Mouse (Mus musculus) liver, embryonic 16.5 days (tissue): Measurements from ENCODE around the gene Dirc2. TPM values are rescaled to one million over a fixed set of nuclear protein-coding genes. Genes with fewer than 3 reads are reported as not detected.

Experiments
- ATAC-seq: fragments of 200-750 bp; cut with Nextera tagmentation; 2 replicates; pipeline ENCODE4 v1.8.0; 2017; ENCODE audit warnings: low read depth, mild to moderate bottlenecking, moderate number of reproducible peaks, moderate library complexity
- H3K27ac ChIP-seq: fragments of 300-500 bp; sonication (generic); 2 replicates; pipeline ENCODE4 v1.5.1; 2014; ENCODE audit warnings: mild to moderate bottlenecking, low read length
- H3K27me3 ChIP-seq: fragments of 300-500 bp; sonication (generic); 2 replicates; pipeline ENCODE4 v1.6.1; 2014; ENCODE audit warnings: low read depth, low read length, mixed read lengths; ENCODE audit not compliant: control insufficient read depth, insufficient read depth
- H3K36me3 ChIP-seq: fragments of 300-500 bp; sonication (generic); 2 replicates; pipeline ENCODE4 v1.6.1; 2014; ENCODE audit warnings: mild to moderate bottlenecking; ENCODE audit not compliant: control insufficient read depth, insufficient read depth
- H3K4me1 ChIP-seq: fragments of 300-500 bp; sonication (generic); 2 replicates; pipeline ENCODE4 v1.6.1; 2014; ENCODE audit warnings: low read depth, low read length, mixed read lengths; ENCODE audit not compliant: control insufficient read depth
- H3K4me2 ChIP-seq: fragments of 300-500 bp; sonication (generic); 2 replicates; pipeline ENCODE4 v1.6.1; 2014; ENCODE audit warnings: low read depth, low read length, mixed read lengths
- H3K4me3 ChIP-seq: fragments of 300-500 bp; sonication (generic); 2 replicates; pipeline ENCODE4 v1.5.1; 2014; ENCODE audit warnings: low read depth, mild to moderate bottlenecking, low read length
- H3K9ac ChIP-seq: fragments of 300-500 bp; sonication (generic); 2 replicates; pipeline ENCODE4 v1.6.1; 2014; ENCODE audit warnings: low read depth, low read length
- H3K9me3 ChIP-seq: fragments of 300-500 bp; sonication (generic); replicated peaks from 2 replicates; pipeline ENCODE4 v1.6.1; 2016; ENCODE audit warnings: low read length; ENCODE audit not compliant: control insufficient read depth
- WGBS: fragments of 180-500 bp; shearing (Covaris S2); extraction: QIAGEN DNeasy Blood & Tissue Kit; methylation state at CpG from one replicate; pipeline ENCODE4 v1.1.7; 2014; ENCODE audit not compliant: insufficient replicate concordance; 5-methylcytosine and 5-hydroxymethylcytosine counted together
- polyA plus RNA-seq: library from polyadenylated mRNA; unstranded; fragments of >200 nt; fragmentation: Nextera tagmentation; extraction: Ambion mirVana; gene quantifications from 2 replicates; pipeline ENCODE4 v1.2.1, GENCODE M21; 2015

The Dirc2 gene
- polyA plus RNA-seq, 1 experiment from 2014 or later, result 4.4 TPM

DNA sequence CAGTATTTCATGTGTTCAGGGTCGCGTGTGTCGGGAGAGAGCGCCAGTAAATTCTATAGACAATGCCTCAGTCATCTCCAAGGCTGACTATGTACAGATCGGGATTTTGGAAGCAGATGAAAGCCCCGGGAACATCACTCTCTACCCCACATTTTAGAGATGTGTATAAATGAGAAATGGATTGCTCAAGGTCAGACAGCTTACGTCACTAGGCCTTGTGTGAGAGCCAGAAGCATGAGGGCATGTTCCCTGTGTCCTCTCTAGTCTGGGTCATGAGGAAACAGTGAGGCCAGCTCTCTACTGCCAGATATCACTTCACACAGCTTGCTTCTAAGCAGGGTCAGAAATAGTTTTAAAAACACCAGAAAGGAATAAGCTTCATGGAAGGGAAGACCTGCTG, 77.5 kb downstream of the Dirc2 start:
- H3K4me3 ChIP-seq, result no peak overlapping the region
- no peaks in the 10 kb centered on the region for H3K27me3 ChIP-seq
- H3K27ac ChIP-seq, result no peak overlapping the region
- WGBS, result 82% methylated on average over 7 of the region's 7 CpGs
- no peaks in the 10 kb centered on the region for H3K4me1 ChIP-seq
- no peak overlapping the region for H3K9ac ChIP-seq
- ATAC-seq, result no peak
- no peaks in the 10 kb centered on the region for H3K9me3 ChIP-seq
- no peak overlapping the region for H3K4me2 ChIP-seq
- H3K36me3 ChIP-seq, result no peaks in the 10 kb centered on the region

DNA sequence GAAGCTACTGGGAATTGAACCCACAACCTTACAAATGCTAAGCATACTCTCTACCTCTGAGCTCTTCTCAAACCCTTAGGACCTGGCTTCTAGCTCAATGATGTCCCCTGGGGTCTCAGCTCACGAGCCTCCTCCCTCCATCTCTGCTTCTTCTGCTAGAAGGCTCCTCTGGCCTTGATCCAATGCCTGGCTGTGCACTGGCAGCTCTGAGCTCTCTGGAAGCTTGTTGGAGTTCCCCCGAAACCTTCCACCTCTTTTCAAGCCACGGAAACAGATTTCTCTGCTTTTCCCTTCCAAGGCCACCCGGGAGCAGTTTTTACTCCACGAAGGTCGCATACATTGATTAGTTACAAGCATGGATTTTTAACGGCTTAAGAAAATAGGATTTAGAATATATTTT, 82.7 kb downstream of the Dirc2 start:
- no peak overlapping the region for H3K4me2 ChIP-seq
- no peak overlapping the region for H3K9ac ChIP-seq
- ATAC-seq, result no peak
- no peaks in the 10 kb centered on the region for H3K9me3 ChIP-seq
- no peak overlapping the region for H3K4me3 ChIP-seq
- H3K4me1 ChIP-seq, result no peaks in the 10 kb centered on the region
- H3K27ac ChIP-seq, result no peak overlapping the region
- no peaks in the 10 kb centered on the region for H3K36me3 ChIP-seq
- WGBS, result 68% methylated on average over 7 of the region's 7 CpGs
- peaks cover 2% of the 10 kb centered on the region; the same call in 1 of the 2 replicates for H3K27me3 ChIP-seq

DNA sequence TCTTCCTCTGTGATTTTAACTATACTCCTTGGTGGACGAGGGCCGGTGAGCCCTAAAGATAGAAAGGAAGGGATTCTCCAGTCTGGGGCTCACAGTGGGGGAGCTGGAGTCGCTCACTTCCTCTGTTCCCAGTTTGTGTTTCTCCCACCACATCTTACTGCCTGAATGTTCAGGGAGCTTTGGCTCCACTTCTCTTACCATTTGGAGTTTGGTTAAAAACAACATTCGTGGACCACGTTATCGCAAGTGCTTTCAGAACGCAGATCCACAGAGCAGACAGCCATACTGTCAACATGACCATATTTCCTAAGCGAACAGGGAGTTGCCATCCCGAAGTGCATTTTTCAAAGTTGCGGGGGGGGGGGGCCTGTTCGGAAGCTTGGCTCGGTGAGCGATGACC, 84.1 kb downstream of the Dirc2 start:
- no peak overlapping the region for H3K4me3 ChIP-seq
- H3K9me3 ChIP-seq, result no peaks in the 10 kb centered on the region
- no peak overlapping the region for H3K9ac ChIP-seq
- peaks cover 2% of the 10 kb centered on the region; the same call in 1 of the 2 replicates for H3K27me3 ChIP-seq
- ATAC-seq, result no peak
- H3K4me2 ChIP-seq, result no peak overlapping the region
- no peak overlapping the region for H3K27ac ChIP-seq
- no peaks in the 10 kb centered on the region for H3K36me3 ChIP-seq
- WGBS, result 73% methylated on average over 13 of the region's 13 CpGs
- H3K4me1 ChIP-seq, result no peaks in the 10 kb centered on the region

DNA sequence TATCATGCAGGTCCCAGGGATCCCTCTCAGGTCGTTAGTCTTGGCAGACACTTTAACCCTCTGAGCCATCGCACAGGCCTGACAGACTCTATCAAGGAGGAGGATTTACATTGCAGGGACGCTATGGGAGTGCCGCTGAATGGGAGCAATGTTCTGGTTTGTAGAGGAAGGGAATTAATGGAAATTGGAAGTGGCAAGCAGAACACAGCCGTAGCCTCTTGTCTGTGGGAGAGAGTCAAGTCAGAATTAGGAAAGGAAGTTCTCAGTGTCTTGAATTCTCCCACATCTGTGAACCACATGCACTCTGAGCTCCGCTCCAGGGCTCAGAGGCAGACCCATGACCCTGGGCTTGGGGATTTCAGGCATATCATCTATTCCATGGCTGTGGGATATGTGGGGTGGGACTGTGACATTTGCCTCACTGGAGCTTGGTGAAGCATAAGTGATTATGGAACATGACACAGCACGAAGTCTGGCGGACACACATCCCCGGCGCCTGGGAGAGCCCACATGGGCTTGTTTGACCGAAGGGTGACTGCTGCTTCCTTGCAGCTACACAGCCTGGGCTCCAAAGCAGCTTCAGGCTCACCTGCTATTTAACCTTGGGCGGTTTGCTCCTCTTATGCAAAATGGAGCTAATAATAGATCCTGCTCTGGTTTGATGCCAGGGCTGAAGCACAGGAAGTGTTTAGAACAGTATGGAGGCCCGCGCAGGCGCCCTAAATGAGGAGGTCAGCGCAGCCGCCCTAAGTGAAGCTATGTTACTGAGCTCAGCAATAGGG, 87.6 kb downstream of the Dirc2 start:
- Histone ChIP-seq H3K27ac (no peak overlapping the region), H3K4me2 (no peak overlapping the region), H3K9ac (no peak overlapping the region), H3K4me1 (no peaks in the 10 kb centered on the region; the same call in 1 of the 2 replicates), H3K36me3 (no peaks in the 10 kb centered on the region), H3K4me3 (no peak overlapping the region), H3K9me3 (no peaks in the 10 kb centered on the region), H3K27me3 (peaks cover 2% of the 10 kb centered on the region; the same call in 1 of the 2 replicates)
- no peak for ATAC-seq
- WGBS, result 68% methylated on average over 17 of the region's 17 CpGs

DNA sequence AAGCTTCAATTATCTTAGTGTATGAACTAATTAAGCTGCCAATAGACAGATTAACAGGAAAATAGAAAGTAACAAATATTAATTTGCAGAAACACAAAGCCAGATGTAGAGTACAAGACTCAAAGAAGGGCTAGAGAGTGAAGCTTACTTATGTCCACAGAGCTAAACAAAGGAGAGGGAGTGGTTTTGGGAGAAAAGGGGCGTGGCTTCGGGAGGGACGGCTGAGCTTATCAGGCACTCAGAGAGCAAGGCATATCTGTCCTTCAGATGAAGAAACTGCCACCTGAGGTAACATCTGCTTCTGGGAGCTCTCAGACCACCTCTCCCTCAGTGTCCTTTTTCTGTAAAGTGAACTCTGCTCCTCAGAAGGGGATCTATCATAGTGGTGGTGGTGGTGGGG, 90.7 kb downstream of the Dirc2 start:
- Histone ChIP-seq H3K27me3 (peaks cover 2% of the 10 kb centered on the region; the same call in 1 of the 2 replicates), H3K4me2 (no peak overlapping the region), H3K4me3 (no peak overlapping the region), H3K27ac (no peak overlapping the region), H3K4me1 (no peaks in the 10 kb centered on the region; the same call in 1 of the 2 replicates), H3K36me3 (no peaks in the 10 kb centered on the region), H3K9me3 (no peaks in the 10 kb centered on the region), H3K9ac (no peak overlapping the region)
- 3% methylated on average over 3 of the region's 3 CpGs for WGBS
- ATAC-seq, result no peak

DNA sequence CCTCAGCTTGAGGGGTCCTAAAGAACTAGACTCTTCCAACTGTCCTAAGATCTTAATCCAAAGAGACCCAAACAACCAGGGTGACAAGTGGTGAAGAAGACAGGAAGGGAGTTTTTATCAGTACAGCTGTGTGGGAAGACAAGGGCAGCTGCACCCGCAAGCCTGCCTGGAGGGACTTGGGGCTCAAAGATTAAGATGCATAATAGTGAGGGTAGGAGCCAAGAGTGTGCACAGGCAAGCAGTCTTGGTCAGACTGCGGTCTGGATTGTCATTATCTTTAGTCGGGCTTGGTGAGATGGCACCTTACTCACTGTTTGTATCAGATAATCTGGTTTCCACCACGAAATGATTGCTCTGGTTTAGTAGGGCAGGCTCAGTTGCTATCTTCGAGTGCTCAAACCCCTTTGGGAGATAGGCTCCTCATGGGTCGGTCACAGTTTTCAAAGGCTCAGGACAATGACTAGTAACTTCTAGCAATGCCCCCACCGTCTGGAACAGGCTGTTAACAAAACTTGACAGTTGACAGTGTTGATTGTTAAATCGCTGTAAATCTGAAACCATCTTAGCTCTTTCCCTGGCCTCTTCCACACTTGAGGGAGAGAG, 91.5 kb downstream of the Dirc2 start:
- Histone ChIP-seq H3K4me3 (no peak overlapping the region), H3K9ac (no peak overlapping the region), H3K4me2 (no peak overlapping the region), H3K27me3 (peaks cover 2% of the 10 kb centered on the region; the same call in 1 of the 2 replicates), H3K4me1 (no peaks in the 10 kb centered on the region; the same call in 1 of the 2 replicates), H3K27ac (no peak overlapping the region), H3K36me3 (no peaks in the 10 kb centered on the region), H3K9me3 (no peaks in the 10 kb centered on the region)
- ATAC-seq, result peak; percentile 64
- 16% methylated on average over 8 of the region's 8 CpGs for WGBS

DNA sequence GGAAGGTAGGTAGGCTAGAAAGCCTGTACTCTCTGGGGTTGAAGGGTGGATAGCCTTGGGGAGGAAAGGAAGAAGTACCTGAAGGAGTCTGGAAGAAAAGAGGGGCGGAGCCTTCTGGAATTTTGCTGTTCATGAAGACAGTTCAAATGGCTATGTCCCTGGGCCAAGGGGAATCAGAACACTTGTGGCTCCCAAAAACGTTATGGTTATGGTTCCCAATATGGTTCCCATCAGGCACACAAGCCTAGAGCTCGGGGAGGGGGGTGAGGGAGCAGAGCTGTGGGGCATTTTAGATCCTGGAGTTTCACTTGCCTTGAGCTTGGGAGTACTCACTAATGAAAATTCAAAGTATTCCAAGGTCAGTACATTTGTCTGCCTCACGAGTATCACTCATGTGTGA, 104.3 kb downstream of the Dirc2 start:
- Histone ChIP-seq H3K4me2 (no peak overlapping the region), H3K9me3 (no peaks in the 10 kb centered on the region), H3K27ac (no peak overlapping the region), H3K9ac (no peak overlapping the region), H3K4me3 (no peak overlapping the region), H3K4me1 (no peaks in the 10 kb centered on the region; the same call in 1 of the 2 replicates), H3K36me3 (no peaks in the 10 kb centered on the region), H3K27me3 (peaks cover 13% of the 10 kb centered on the region)
- WGBS, result 59% methylated on average over 4 of the region's 4 CpGs
- ATAC-seq, result no peak

DNA sequence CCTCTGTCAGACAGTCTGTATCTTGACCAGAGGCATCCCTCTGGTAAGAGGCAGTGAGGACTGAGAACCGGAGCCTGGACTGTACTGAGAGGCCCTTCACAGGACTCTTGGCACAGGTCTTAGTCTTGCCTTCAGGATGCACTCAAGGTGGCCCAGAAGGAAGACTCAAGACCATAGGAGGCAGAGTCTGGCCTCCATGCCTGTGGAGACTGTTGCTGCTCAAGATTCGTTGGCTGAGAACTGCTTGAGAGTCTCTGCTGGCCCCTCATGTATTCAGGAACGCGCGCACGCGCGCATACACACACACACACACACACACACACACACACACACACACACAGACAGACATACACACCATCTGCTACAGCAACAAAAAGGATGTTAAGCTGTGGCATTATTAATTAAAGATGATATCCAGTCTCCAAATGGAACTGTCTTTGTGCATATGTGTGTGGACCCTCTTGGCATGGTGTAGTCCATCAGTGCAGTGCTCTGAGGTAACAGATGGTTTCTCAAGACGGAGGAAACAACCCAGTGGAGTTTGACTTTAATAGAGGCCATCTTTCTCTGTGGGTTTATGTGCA, 105.2 kb downstream of the Dirc2 start:
- Histone ChIP-seq H3K9me3 (no peaks in the 10 kb centered on the region), H3K4me3 (no peak overlapping the region), H3K27me3 (peaks cover 23% of the 10 kb centered on the region), H3K36me3 (no peaks in the 10 kb centered on the region), H3K4me1 (no peaks in the 10 kb centered on the region; the same call in 1 of the 2 replicates), H3K27ac (no peak overlapping the region), H3K9ac (no peak overlapping the region), H3K4me2 (no peak overlapping the region)
- ATAC-seq, result no peak
- WGBS, result 76% methylated on average over 9 of the region's 9 CpGs

DNA sequence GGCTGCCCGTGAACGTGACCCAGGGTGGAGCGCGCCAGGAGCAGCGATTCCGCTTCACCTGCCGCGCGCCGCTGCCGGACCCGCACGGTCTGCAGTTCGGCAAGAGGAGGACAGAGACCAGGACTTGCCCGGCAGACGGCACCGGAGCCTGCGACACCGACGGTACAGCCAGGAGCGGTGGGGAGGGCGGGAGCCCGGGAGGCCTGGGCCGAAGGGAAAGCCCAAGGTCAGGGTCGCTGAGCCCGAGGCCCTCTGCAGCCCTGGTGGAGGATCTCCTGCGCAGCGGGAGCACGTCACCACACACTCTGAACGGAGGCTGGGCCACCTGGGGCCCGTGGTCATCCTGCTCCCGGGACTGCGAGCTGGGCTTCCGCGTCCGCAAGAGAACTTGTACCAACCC, 108.9 kb downstream of the Dirc2 start:
- ATAC-seq, result no peak
- Histone ChIP-seq H3K27ac (no peak overlapping the region), H3K27me3 (peaks cover 30% of the 10 kb centered on the region), H3K4me3 (peak overlapping the region; percentile 15; the same call in 1 of the 2 replicates), H3K4me2 (peak overlapping the region; percentile 44), H3K36me3 (no peaks in the 10 kb centered on the region), H3K9me3 (no peaks in the 10 kb centered on the region), H3K9ac (no peak overlapping the region), H3K4me1 (no peaks in the 10 kb centered on the region; the same call in 1 of the 2 replicates)
- 8% methylated on average over 36 of the region's 36 CpGs for WGBS
